Mouse (Mus musculus): ENCODE data around the gene Tox4. TPM values are rescaled to one million over a fixed set of nuclear protein-coding genes. Genes with fewer than 3 reads are reported as not detected.
"Not testable (repeated sequence)": the region's sequence is repeated elsewhere in the genome, so short reads cannot be mapped to it uniquely, and the experiment has no call there.

Gene Tox4
- total RNA-seq, 2 experiments from 2014 or later = 33.0 to 37.6 TPM

DNA sequence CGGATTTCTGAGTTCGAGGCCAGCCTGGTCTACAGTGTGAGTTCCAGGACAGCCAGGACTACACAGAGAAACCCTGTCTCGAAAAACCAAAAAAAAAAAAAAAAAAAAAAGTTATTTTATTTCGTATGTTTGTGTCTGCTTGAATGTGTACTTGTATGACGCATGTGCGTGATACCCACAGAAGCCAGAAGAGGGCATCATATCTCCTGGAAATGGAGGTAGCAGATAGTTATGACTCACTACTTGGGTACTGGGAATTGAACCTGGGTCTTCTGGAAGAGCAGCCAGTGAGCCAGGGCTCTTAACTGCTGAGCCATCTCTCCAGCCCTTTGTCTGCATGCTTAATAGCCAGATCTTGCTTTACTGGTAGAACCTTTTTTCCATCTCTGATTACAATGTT lies 31.4 kb downstream of the Tox4 start:
- DNase-seq (ENCODE audit: low spot score); intact Hi-C loops (cut with DNase I): not testable (repeated sequence)

DNA sequence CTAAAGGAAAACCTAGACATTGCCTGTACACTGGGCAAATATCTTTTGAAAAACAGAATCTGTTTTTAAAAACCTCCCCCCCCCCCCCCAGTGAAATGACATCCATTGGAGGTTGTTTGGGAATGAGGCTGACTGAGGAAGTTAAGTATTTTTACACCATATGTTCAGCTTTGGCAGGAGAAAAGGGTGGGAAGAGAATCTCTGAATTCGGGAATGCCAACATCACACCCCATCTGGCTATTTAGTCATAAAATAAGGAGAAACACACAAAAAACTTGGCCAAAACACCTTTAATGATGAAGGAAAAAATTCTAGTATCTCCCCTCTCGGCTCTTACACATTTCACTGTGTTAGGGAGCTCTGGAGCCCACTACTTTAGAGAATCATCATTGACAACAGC lies 32.0 kb downstream of the Tox4 start:
- intact Hi-C loops (cut with DNase I) = no loop called here
- DNase-seq (ENCODE audit: low spot score) = no peak

DNA sequence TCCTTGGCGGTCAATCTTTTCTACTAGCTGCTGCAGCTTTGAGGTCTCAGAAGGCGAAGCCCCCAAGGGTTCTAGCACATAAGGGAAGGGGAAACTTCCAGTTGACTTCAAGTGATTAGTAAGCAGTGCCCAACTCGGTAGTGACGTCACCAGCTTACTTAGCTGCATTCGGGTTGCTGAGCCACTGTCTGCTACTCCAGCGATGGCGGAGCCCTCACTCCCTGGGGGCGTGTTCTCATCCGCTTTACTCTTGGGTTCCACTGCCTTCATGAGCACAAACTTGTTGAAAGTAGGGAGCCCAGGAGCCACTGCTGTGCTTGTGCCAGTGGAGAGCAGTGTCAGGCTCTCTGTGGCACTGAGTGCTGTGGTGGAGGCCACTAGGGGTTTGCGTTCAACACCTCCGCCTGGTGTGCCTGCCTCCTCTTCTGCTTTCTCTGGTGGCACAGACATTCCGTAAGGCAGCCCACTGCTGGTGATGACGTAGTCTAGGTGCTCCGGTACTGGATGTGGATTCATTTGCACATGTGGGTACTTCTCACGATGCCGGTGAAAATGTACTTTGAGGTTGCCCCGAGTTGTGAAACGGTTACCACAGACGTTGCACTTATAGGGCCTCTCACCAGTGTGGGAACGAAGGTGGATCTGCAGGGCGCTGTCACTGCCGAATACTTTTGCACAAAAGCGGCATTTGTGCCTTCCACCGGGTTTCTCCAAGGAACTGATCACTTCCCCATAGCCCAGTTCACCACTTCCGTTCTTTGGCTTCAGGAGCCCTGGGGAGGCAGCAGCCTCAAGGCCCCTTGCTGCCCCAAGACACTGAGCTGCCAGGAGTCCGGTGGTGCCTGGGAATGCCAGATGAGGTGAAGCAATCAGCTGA lies 35.2 kb downstream of the Tox4 start:
- intact Hi-C loops (cut with DNase I) = no loop called here
- no peak for DNase-seq (ENCODE audit: low spot score)

DNA sequence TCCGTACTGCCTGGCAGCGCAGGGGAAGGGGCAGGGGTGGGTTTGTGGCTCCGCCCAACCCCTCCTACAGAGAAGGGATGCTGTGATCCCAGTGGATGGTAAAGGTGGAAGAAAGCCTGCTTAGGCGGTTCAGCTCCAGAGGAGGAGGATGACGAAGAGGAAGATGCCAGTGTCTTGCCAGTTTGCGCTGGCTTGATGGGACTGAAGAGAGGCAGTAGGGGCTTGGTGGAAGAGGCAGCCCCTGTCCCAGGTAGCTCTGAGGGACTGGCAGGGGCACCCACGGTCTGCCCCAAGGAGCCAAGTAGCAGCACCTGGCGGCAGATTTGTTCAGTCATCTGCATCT lies 35.8 kb downstream of the Tox4 start:
- DNase-seq (ENCODE audit: low spot score) = no peak
- intact Hi-C loops (cut with DNase I) = no loop called here

DNA sequence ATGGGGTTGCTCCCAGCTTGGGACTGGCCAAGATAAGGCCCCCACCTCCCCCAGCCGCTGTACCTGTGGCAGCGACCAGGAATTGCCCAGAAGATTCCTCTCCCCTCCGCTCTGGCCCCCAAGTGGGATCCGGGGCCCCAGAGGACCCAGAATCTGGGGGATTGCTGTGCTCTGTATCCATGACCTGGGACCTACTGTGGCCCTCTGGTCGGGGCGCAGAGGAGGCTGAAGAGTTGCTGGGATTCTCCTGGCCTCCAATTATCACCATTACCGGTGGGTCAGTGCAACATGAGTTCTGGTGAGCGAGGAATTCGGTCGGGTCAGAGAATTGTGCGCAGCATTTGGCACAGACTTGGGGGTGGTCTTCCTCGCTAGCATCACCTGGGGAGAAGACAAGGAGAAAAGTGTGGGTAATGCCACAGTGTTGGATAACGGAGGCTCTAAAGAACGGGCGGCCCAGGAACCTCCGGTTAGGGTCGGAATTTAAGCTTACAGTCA lies 36.4 kb downstream of the Tox4 start:
- DNase-seq (ENCODE audit: low spot score) = no peak
- intact Hi-C loops (cut with DNase I) = no loop called here

DNA sequence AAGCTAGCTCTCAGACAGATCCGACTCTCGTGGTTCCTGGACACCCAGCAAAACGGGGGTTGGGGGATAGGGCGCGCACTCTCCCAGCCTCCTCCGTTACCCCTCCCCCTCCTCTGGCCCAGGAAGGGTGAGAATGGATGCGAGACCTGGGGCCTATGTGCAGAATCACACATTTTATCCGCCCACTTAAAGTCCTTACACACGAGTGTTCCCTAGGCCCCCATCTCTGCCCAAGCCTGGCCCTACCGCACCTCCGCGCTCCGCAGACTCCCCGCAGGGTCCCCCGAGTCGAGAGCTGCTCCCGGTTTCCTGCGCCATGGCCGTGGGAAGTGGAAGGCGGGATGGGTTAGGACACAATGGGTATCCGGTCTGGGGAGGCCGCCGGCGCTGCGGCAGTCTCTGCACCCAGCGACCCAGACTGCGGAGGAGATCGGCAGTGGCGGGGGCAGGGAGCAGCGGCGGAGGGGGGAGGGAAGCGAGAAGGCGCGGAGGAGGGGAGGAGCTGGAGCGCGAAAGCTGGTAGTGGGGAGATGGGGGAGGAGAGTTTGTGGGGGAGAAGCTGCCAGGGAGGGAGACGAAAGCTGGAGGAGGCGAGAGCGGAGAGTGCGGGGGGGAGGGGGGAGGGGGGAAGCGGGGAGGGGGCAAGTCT lies 37.0 kb downstream of the Tox4 start:
- intact Hi-C loops (cut with DNase I) = loop anchor here (2.0 kb wide), 1 partner anchor 19 kb away; no protein-coding TSS in a partner anchor
- DNase-seq (ENCODE audit: low spot score) = peak; percentile 31

GRCm38 (mm10) chr14:52316441-52317225 lies 37.7 kb downstream of the Tox4 start:
- intact Hi-C loops (cut with DNase I) = loop anchor here (2.0 kb wide), 1 partner anchor 20 kb away; no protein-coding TSS in a partner anchor
- DNase-seq (ENCODE audit: low spot score) = no peak

GRCm38 (mm10) chr14:52319361-52319760 lies 40.4 kb downstream of the Tox4 start:
- intact Hi-C loops (cut with DNase I) = no loop called here
- no peak for DNase-seq (ENCODE audit: low spot score)

DNA sequence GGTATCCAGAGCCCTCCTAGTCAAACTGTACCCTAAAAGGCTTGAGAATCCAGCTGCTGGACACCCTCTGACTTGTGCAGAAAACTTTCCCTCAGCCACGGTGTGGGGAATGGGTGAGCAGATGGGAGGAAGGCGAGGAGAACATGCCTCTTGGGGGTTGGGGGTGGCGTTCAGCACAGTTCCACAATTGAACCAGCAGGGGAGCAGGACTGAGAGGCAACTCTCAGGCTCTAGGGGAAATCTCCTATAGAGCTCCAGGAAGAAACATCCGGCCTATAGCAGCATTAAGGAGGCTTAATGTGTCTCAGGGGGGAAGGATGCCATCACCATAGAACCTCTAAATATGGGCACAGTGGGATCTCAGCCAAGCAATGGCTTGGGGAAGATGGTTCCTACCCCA lies 46.9 kb downstream of the Tox4 start:
- intact Hi-C loops (cut with DNase I) = no loop called here
- no peak for DNase-seq (ENCODE audit: low spot score)

- intact Hi-C loops (cut with DNase I) = no loop called here
Observed at GRCm38 (mm10) chr14:52327375-52327901, 48.5 kb downstream of the Tox4 start.

DNA sequence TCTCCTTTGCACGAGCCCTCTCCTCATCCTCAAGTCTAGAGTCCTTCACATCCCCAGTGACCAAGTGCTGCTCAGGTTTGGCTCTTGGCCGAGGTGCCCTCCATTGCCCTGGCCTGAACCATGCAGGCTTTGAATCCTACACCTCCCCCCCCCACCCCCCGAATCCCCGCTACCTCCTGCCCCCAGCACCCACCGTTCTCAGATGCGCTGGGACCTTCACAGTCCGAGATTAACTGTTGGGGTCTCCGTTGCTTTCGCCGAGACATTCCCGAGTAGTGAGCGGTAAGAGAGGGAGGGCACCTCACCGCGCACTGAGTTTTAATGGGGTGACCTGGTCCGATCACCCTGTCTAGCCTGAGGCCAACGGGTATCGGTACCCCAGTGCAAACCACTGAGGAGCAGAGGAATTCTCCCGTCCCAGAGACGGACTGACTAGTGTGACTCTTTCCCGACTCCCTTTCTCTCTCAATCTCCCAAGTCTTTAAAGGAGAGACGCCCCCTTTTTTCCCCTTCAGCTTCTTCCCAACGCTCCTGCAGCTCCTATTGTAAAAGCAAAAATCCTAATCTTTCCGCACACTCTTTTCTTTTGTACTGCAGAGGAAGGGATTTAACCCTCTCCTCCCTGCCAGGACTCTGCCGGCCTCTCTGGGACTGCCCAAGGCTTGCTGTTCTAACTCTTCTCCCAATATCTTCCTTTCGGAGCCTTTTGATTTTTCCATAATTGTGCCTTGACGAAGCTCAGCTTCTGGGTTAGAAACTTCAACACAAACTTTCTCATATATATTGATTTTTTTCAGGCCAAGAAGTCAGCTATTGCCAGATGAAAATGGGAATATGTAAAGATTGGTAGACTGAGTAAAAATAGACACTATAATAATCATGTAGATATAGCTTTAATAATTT lies 49.2 kb downstream of the Tox4 start, which contains the start of gene Sall2:
TSS of gene Sall2 (minus strand) at position 853 of the 903 bp plus-strand sequence.
- intact Hi-C loops (cut with DNase I) = no loop called here
- DNase-seq (ENCODE audit: low spot score) = no peak

More at GRCm38 (mm10) chr14:52327375-52327901, 48.5 kb downstream of the Tox4 start:
- DNase-seq (ENCODE audit: low spot score) = no peak

- DNase-seq (ENCODE audit: low spot score) = no peak
- intact Hi-C loops (cut with DNase I) = no loop called here
Observed at GRCm38 (mm10) chr14:52331069-52331750, 52.3 kb downstream of the Tox4 start.

- intact Hi-C loops (cut with DNase I) = no loop called here
- DNase-seq (ENCODE audit: low spot score) = no peak
Observed at GRCm38 (mm10) chr14:52332171-52332570, 53.2 kb downstream of the Tox4 start.

GRCm38 (mm10) chr14:52338751-52339511 lies 60.0 kb downstream of the Tox4 start:
- intact Hi-C loops (cut with DNase I) = loop anchor here (1.0 to 5.0 kb wide), 2 partner anchors 44 to 217 kb away; no protein-coding TSS in a partner anchor
- no peak for DNase-seq (ENCODE audit: low spot score)

- DNase-seq (ENCODE audit: low spot score) = no peak
- intact Hi-C loops (cut with DNase I) = loop anchor here (5.0 kb wide), 1 partner anchor 217 kb away; no protein-coding TSS in a partner anchor
Observed at GRCm38 (mm10) chr14:52339512-52339852, 60.5 kb downstream of the Tox4 start.
